Mouse (Mus musculus): ENCODE results near the gene Sh2d4b. TPM values are rescaled to one million over a fixed set of nuclear protein-coding genes. Genes with fewer than 3 reads are reported as not detected.

Gene Sh2d4b
- total and polyA plus RNA-seq, 3 experiments: 0.12 to 0.26 TPM; not detected in 1

DNA sequence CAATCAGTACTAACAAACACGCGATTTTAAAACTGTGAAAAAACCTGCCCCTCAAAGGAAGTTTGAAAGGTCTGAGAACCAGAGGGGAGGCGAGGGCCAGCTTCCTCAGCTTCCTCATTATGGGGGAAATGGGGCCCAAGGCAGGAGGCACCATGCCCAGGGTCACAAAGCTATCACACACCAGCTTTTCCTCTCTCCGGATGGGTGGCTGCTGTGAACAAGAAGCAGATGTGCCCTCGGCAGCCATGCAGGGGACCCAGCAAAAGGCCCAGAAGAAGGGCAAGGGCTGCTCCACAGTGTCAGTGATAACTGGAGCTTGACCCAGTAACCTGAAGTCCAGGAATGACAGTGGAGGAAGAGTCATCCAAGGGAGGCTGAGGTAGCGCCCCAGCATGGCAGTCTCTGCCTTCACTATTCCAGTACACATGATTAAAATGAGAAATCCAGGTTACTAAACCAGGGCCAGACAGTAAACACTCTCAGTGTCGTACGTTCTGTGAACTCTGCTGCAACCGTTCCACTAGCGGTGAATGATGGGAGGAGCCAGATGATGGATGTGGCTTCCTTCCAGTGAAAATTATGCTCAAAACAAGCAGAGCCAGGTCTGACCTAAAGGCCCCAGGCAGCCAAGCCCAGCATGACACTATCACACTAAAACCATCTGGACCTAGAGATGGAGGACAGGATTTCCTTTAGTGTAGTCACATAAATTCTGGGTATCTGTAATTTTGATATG, 31.5 kb upstream of the Sh2d4b start:
- Histone ChIP-seq H3K4me1 (ENCODE audit: control insufficient read depth in 1 of 2, insufficient read depth in 2 of 2, low read length in 2 of 2) (peaks cover 7 to 24% of the 10 kb centered on the region in 2 experiments), H3K4me3 (ENCODE audit: control insufficient read depth in 1 of 2, insufficient read depth in 1 of 2, low read depth in 2 of 2, low read length in 2 of 2) (no peak overlapping the region), H3K27ac (ENCODE audit: control insufficient read depth, low read depth, low read length) (no peak overlapping the region; the same call in 1 of the 2 replicates), H3K27me3 (ENCODE audit: control insufficient read depth in 1 of 2, insufficient read depth in 2 of 2, low read length in 2 of 2) (no peaks in the 10 kb centered on the region), H3K9ac (ENCODE audit: control insufficient read depth, low read depth, low read length, poor library complexity, severe bottlenecking) (no peak overlapping the region), H3K36me3 (ENCODE audit: control insufficient read depth in 1 of 2, insufficient read depth in 2 of 2, low read length in 2 of 2) (peaks cover 0 to 17% of the 10 kb centered on the region in 2 experiments; a peak in 2 of 4 replicates), H3K79me2 (ENCODE audit: control insufficient read depth, insufficient read depth, low read length, poor library complexity) (no peaks in the 10 kb centered on the region), H3K9me3 (replicated peaks; ENCODE audit: insufficient read depth, low read length) (no peaks in the 10 kb centered on the region)
- no peak for TF ChIP-seq CHD1 (IDR thresholded peaks at IDR 0.05; ENCODE audit: low read depth, low read length)
- TF ChIP-seq BHLHE40 (IDR thresholded peaks at IDR 0.05; ENCODE audit: borderline replicate concordance, low read depth, low read length): no peak
- TF ChIP-seq MXI1 (IDR thresholded peaks at IDR 0.05; ENCODE audit: low read depth, low read length): no peak
- TF ChIP-seq TCF12 (IDR thresholded peaks at IDR 0.05; ENCODE audit: low read depth, low read length): 0 out of 2 replicates have a peak, but pooled peaks have one; percentile 4
- no peak for TF ChIP-seq EP300 (IDR thresholded peaks at IDR 0.05; ENCODE audit: low read depth in 1 of 2, low read length in 2 of 2)
- no peak for TF ChIP-seq KAT2A (conservative IDR thresholded peaks at IDR 0.05; ENCODE audit: low read depth, low read length)
- DNase-seq (ENCODE audit: low read depth, low spot score): peak; percentile 29

DNA sequence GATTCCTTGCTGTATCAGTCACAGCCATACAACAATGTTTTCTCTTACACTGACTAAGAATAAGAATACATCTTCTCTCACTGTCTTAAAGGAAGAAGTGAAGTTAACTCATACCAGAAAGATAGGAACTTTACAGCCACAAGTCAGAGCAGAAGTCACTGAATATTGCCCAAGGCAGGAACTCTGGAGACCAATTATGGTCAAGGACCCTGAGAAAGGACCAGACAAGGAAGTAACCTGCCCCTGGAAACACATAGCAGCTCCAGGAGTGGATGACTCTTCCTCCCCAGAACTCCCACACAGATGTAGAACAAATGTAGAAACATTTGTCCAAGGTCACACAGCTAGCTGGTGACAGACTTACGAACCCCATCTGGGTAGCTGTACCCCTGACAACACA, 28.2 kb upstream of the Sh2d4b start:
- Histone ChIP-seq H3K9ac (ENCODE audit: control insufficient read depth, low read depth, low read length, poor library complexity, severe bottlenecking) (no peak overlapping the region), H3K36me3 (ENCODE audit: control insufficient read depth in 1 of 2, insufficient read depth in 2 of 2, low read length in 2 of 2) (peaks cover 0 to 6% of the 10 kb centered on the region in 2 experiments; a peak in 2 of 4 replicates), H3K79me2 (ENCODE audit: control insufficient read depth, insufficient read depth, low read length, poor library complexity) (no peaks in the 10 kb centered on the region), H3K4me3 (ENCODE audit: control insufficient read depth in 1 of 2, insufficient read depth in 1 of 2, low read depth in 2 of 2, low read length in 2 of 2) (no peak overlapping the region), H3K27me3 (ENCODE audit: control insufficient read depth in 1 of 2, insufficient read depth in 2 of 2, low read length in 2 of 2) (no peaks in the 10 kb centered on the region), H3K9me3 (replicated peaks; ENCODE audit: insufficient read depth, low read length) (no peaks in the 10 kb centered on the region), H3K4me1 (ENCODE audit: control insufficient read depth in 1 of 2, insufficient read depth in 2 of 2, low read length in 2 of 2) (peaks cover 3 to 12% of the 10 kb centered on the region in 2 experiments), H3K27ac (ENCODE audit: control insufficient read depth, low read depth, low read length) (no peak overlapping the region)
- TF ChIP-seq MAZ (IDR thresholded peaks at IDR 0.05; ENCODE audit: low read depth, low read length) (no peak), USF1 (IDR thresholded peaks at IDR 0.05; ENCODE audit: low read depth, low read length) (no peak), E2F4 (IDR thresholded peaks at IDR 0.05; ENCODE audit: borderline replicate concordance, low read depth, low read length) (no peak), GABPA (IDR thresholded peaks at IDR 0.05; ENCODE audit: low read depth, low read length) (no peak), CTCF (IDR thresholded peaks at IDR 0.05 in 2 of 3, conservative IDR thresholded peaks at IDR 0.05 in 1 of 3; ENCODE audit: control insufficient read depth in 1 of 3, insufficient read depth in 1 of 3, low read depth in 2 of 3, low read length in 3 of 3, poor library complexity in 1 of 3, severe bottlenecking in 1 of 3) (no peak), POLR2AphosphoS2 (IDR thresholded peaks at IDR 0.05; ENCODE audit: low read length) (no peak), JUND (IDR thresholded peaks at IDR 0.05; ENCODE audit: low read depth, low read length) (no peak), UBTF (IDR thresholded peaks at IDR 0.05; ENCODE audit: borderline replicate concordance, insufficient read depth, low read depth, low read length) (no peak), TCF12 (IDR thresholded peaks at IDR 0.05; ENCODE audit: low read depth, low read length) (no peak), NRF1 (IDR thresholded peaks at IDR 0.05; ENCODE audit: insufficient read depth, low read depth, low read length, poor library complexity, severe bottlenecking) (no peak), MAFK (IDR thresholded peaks at IDR 0.05; ENCODE audit: borderline replicate concordance, low read depth, low read length) (no peak), ZC3H11A (IDR thresholded peaks at IDR 0.05; ENCODE audit: low read depth, low read length) (no peak), ZNF384 (IDR thresholded peaks at IDR 0.05; ENCODE audit: low read depth, low read length) (no peak), NELFE (IDR thresholded peaks at IDR 0.05; ENCODE audit: low read depth, low read length) (no peak), POLR2AphosphoS5 (IDR thresholded peaks at IDR 0.05; ENCODE audit: borderline replicate concordance, low read depth, low read length) (no peak), ELF1 (IDR thresholded peaks at IDR 0.05; ENCODE audit: low read depth, low read length) (no peak), TBP (IDR thresholded peaks at IDR 0.05; ENCODE audit: low read depth, low read length) (no peak)
- no peak for DNase-seq (ENCODE audit: low read depth, low spot score)
